Mouse (Mus musculus): ENCODE data around the gene Lck.

Lck gene

DNA sequence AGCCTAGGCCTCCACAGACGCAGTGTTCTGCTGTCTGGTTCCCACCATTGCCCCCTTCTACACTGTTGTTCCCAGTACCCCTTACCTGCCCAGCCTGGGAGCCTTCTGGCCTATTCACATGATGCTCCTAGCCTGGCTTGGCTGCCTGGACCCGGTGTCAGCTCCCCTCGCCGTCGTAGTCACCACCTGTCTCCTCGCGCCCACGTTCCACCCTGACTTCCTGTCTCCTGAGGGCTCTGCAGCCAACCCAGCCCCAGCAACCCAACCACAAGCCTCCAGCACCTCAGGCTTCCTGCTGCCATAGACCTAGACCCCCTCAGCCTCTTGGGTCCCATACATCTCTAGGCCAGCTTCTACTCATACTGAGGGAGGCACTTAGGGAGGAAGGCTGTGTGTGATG, at the start of gene Lck:
Gene Lck, minus strand, starts transcription at position 212 of the 400 bp plus-strand sequence.
- no peak for DNase-seq (ENCODE audit: low spot score)

DNA sequence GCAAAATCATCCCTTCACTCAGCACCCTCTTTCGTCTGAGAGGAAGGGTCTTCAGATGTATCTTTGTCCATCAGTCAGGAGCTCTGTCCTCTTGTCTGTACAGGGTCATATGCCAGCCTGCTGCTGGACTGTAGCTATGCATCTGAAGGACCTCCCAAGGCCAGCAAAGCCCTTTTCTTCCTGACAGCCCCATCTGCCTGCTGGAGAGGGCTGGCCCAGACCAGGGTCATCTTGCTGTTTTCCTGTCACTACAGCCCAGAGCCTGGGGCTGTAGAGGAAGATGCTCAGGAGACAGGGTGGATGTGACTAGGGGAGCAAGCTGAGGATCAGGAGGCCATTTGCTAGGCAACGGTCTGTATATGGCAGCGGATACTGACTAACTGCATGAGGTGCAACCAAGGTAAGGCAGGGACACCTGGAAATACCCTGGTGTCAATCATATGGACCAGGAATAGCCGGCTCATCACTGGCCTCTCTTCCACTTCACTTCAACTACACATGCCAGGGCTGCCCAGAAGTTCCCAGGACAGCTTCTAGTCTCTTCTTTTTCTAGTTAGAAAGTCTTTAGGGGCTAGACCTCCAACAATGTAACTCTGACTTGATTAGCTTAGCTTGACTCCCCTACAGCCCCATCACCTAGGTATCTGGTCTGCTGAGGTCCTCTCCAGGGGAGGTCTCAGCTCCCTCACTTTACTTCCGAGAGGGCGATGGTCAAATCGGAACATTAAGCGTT, 49.5 kb upstream of the Lck start:
- DNase-seq (ENCODE audit: low spot score): no peak

DNA sequence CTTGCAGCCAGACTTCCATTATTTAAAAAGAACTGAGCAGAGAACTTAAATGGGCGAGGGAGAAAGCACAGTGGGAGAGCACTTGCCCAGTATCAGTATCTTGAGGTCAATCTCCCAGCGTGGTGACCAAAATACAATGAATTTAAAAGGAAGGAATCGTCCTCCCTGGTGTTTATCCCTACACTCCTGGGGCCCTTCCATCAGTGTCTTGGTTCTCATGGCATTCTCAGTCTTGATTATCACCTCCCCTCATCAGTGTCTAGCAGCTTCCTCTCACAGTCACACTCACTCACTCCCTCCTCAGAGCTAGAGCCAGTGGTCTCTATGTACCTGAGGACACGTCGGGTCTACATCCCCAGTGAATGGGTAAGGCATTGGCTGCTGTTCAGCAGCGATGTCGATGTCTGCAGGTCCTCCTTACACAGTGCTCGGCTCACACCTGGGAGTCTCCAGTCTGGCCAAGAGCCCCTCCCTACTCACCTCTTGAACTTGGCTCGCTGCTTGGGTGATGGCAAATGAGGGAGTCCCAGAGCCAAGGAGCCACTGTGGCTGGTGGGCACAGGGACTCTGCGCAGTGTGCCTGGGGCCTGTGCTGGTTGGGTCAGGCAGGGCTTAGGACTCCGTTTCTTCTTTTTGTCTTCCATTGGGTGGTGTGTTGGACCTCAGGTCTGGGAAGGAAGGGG, 48.8 kb upstream of the Lck start:
- no peak for DNase-seq (ENCODE audit: low spot score)

DNA sequence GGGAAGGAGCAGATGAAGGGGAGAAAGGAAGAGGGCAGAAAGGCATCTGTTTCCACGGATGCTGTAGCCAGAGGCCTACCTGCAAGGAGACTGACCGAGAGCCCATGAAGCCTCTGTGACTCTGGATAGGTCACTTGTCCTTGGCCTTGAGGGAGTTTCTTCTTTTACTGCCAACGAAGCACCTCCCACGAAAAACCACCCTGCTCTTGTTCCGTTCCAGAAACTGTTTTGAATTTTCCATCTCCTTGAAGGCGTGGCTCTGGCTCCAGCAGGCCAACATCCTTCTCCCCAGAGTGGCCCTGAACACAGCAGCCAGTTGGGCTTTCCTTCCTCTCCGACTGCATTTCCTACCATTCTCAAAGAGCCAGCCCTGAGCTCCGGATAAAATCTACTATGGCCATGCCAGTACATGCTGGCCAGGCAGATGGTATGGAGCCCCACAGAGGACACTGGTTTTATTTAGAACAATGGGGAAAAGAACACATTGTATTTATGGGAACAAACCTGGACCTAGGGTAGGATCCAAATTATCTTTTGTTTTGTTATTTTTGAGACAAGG, 47.9 kb upstream of the Lck start:
- DNase-seq (ENCODE audit: low spot score): no peak

DNA sequence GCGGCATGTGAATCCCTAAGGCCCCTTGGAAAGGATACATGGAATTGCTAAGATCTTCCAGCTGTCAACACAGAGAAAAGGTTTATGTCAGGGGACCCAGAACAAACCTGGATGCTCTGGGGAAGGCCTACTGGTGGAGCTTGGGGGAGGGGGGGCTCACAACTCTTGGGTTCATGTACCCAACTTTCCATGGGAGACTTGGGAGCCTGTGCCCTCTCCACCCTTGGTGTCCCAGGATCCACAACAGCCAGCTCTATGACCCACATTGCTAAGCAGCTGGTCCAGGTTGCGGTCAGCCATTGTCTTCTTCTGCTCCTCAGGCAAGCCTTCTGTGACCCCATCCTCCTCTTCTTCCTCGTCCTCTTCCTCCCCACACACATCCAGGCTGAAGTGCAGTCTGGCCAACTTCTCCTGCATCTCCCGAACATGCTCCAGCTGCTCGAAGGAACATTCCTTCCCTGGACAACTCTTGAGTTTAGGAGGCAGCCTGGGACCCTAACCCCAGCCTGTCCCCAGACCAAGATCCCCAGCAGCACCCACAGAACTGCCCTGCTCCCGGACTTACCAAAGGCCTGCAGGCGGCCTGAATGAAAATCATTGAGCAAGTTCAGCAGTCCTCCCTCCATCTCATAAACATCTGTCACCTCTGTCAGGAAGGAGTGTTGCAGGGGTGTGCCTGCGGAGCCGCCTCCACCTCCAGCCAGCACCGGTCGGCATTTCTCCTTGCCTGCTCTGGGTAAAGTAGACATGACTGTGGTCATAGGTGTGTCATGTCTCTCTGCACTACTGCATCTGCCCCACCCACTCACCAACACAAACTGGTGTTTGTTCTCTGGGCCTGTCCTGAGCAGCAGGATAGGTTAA, 47.2 kb upstream of the Lck start:
- no peak for DNase-seq (ENCODE audit: low spot score)

DNA sequence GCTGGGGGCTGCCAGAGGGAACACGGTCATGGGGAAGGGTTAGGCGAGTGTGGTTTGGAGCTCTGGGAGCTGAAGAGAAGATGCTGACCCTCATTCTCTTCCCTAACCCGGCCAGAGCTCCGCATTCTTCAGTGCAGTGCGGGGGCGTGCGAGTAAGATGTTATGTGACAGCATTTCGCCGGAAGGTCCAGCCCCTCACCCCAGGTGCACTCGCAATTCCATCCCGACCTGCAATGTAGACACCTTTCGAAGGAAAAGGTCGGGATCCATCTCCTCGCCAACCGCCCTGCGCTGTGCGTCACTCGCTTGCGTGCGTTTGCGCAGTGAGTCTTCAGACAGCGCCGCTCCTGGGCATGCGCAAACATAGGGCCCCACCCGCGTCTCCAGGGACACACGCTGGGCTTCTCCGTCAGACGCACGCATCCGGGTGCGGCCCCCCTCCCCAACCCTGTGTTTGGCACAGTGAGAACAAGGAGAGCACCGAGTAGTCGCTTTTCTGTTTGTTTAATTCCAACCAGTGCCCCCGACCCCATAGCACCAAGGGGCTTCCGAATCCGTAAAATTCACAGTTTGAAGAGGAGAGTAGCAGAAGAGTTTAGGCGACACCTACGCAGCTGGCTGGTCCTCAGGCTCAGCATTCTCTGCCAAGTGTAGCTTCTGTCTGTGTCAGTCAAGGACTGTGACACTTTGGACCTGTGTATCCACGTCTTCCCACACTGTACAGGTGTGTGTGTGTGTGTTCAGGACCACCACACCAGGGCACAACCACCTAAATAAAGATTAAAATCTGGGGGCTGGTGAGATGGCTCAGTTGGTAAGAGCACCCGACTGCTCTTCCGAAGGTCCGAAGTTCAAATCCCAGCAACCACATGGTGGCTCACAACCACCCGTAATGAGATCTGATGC, 45.6 kb upstream of the Lck start, which contains the start of gene Iqcc:
Gene Iqcc, minus strand, starts transcription at position 314 of the 906 bp plus-strand sequence.
- peak; percentile 95 for DNase-seq (ENCODE audit: low spot score)

DNA sequence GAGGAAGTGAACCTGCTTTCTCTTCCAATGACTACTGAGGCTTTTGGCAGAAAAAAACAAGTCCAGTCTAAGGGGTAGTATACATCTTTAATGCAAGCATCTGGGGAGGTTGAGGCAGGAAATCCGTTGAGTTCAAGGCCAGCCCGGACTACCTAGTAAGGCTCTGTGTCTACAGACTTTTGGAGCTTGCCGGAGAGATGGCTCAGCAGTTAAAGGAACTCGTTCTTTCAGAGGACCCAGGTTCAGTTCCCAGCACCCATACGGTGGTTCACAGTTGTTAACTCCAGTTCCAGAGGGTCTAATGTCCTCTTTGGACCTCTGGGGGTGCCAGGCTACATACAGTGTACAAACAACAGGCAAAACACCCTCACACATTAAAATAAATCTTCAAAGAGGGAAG, 44.6 kb upstream of the Lck start:
- DNase-seq (ENCODE audit: low spot score): no peak

DNA sequence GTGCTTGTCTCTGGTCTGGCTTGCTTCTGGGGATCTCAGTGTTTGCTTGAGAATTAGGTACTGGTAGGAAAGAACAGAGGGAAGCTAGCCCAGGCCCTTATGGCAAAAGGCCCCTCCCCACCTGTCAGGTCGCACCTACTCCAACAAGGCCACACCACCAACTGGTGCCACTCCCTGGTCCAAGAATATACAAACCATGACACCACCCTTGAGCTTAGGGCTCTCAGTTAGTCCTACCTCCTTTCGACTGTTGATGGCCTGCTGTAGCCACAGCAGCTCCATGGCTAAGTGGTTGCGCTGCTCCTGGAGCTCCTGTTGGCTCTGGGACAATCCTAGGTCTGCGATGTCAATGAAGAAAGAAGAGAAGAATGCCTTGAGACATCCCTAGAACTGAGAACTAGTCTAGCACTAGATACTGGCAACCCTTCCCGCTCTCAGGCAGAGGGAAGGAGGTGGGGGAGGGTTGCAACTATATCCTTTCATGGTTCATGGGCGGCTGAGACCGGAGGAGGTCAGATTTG, 43.7 kb upstream of the Lck start:
- DNase-seq (ENCODE audit: low spot score): no peak

DNA sequence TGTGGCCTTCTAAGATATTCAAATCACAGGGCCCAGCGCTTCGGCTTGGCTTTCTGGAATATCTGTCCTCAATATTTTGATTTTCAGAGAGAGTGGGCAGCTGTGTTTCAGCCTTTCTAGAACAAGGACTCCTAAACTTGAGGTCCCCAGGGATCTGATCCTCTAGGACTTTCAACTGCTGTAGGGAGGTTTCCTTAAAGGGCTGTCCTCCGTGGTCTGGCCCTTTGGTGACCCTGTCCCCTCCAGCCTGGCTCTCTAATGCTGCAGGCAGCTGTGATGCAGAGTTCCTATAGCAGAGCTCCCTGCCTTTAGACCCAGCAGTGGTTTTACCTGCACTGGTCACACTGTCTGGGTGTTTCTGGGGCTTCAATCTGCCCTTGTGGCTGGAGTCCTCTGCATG, 43.2 kb upstream of the Lck start:
- no peak for DNase-seq (ENCODE audit: low spot score)

DNA sequence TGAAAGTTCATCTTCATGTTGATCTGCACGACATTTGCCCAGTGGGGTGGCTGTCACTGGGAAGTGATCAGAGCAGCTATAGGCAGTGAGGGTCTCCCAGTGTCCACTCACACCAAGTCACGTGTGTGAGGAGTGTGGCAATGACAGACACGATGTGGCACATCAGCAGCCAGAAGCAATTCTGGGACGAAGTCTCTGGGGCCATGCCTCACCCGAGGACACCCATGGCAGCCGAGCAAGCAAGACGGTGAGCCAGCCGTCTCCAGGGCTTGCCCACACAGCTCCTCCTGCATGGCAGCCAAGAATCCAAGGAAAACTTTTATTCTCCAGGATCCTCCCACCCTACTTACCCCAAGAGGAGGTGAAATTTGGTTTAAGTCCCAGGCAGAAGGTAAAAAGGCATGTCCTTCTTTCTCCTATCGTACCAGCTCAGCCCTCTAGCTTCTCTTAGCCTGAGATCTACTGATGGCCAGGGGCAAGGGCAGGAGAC, 42.4 kb upstream of the Lck start:
- no peak for DNase-seq (ENCODE audit: low spot score)

DNA sequence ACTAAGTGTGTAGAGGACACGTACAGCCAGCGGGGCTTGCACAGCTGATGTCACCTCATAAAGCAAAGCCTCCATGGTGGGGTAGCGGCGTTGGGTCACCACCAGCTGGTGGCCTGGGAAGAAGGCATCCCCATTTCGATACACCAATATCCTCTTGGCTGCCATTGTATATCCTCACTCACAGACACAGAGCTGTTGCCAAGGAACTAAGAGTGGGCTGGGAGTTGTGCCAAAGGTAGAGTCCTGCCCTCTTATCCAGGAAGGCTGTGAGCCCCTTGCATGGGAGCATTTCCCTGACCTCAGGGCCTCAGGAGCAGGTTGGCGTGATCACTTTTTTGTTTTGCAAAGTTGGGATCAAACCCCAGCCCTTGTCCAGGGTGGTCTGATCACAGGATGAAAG, 40.7 kb upstream of the Lck start, which contains the start of gene Dcdc2b:
Gene Dcdc2b, minus strand, starts transcription at position 165 of the 400 bp plus-strand sequence.
- DNase-seq (ENCODE audit: low spot score): no peak

DNA sequence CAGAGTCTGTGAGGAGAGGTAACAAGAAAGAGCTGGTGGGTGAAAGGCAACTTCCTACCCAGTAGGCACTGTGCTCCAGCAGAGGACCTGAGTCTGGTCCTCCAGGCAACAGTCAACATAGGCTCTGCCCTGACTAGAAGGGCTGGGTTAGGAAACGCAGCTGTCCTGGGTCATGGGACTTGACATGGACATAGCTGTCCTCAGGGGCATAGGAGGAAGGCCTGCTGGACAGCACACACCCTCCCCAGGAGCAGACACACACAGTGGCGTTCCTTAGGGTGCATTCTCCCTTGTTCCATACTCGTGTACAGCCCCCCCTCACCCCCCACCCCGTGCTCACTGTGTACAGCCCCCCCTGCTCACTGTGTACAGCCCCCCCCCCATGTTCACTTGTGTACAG, 37.0 kb upstream of the Lck start:
- DNase-seq (ENCODE audit: low spot score): no peak

DNA sequence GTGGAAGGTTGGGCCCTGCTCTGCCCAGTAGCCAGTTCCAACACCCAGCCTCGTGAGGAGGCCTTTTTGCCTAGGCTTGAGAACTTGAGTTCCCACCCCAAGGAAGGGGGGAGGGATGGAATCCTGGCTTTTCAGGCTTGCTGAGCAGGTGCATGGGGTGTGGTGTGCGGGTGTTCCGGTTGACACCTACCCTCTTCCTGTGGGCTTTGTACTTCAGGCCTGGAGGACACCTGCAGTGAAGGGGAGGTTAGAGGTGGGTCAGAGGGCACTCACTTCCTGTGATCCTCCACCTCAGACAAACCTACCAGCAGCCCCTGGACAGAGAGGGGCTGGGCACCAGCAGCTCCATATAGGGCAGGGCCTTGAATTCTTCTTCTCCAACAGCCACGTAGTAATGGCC, 36.6 kb upstream of the Lck start:
- DNase-seq (ENCODE audit: low spot score): no peak

DNA sequence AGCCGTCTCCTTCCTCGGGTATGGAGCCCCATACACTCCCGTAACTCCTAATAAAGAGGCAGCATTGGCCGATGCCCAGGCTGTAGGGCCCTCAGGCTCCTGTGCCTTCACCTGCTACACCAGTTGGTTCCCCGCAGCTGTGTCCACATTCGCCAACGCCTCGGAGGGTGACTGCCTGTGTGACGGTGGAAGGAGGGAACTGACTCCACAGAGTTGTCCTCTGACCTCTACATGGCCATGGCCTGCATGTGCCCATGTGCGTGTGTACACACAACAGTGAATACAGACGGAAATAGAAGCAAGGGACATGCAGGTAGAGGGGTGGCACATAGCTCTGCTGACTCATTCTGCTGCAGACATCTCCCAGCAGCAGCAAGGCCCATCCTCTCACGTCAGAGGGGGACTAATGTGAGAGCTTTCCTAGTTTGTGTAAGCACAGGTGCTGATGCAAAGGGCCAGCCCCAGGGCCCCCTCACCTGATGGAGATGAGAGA, 35.7 kb upstream of the Lck start:
- DNase-seq (ENCODE audit: low spot score): no peak

DNA sequence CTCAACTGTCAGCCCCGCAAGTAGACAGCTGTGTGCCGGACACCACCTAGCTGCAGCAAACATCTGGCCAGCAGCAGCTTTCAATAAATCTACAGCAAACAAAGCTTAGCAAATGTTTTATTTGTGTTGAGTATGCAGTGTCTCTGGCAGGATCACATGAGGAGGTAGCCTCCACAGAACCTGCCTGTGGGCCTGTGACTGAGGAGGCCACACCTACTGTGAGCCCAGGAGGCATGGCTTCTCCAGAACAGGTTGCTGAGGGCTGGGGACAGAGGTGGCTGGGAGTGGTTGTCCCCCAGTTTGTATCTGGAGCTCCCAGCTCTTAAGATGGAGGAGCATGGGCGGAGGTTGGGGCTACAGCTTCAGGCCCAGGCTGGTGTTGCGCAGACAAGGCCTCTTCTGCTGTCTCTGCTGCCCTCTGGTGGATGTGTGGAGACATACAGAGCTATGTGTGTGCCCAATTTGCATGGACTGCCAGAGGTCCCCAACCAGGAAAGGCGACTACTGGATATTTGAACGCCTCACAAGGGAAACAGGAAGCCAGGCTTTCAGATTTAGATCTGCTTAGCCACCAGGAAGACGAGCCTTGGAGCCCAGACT, 35.1 kb upstream of the Lck start:
- peak; percentile 65 for DNase-seq (ENCODE audit: low spot score)

DNA sequence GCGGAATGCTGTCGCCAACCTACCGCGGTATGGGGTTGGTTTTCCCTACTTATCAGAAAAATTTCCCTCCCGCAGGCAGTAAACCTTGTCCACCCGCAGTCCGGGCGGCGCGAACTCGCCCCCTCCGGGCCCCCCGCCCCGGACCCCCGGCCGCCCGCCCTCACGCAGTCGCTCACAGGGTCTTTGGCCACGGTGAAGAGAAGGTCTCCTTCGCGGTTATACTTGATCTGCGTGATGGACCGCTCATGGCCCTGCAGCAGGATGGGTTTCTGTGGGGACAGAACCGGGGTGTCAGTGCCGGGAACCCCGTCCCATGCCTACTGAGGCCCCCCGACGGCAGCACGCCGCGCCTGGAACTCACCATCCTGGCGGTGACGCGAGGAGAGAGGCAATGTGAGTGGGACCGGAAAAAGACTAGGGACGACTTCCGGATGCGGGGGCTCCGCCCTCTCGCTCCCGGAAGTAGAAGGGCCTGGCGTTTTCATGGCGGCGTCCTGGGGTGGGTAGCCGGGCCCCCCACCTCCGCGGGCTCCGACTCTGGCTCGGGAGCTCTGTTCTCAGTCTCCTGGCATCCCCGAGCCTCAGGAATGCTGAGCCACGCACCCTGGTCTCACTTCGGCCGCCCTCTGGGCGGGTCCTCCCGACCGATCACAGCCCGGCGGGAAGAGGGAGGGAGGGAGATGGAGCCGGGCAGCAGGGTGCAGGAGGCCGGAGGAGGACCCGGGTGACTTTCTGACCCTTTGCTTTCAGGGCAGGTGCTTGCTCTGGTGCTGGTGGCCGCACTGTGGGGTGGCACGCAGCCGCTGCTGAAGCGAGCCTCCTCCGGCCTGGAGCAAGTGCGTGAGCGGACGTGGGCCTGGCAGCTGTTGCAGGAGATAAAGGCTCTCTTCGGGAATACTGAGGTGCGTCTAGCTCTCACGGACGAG, 27.1 kb upstream of the Lck start, which contains the start of the genes Eif3i and Tmem234:
Gene Eif3i, minus strand, starts transcription at position 416 of the 926 bp plus-strand sequence.
Gene Tmem234, plus strand, starts transcription at position 436 of the 926 bp plus-strand sequence.
- DNase-seq (ENCODE audit: low spot score): peak; percentile 81

DNA sequence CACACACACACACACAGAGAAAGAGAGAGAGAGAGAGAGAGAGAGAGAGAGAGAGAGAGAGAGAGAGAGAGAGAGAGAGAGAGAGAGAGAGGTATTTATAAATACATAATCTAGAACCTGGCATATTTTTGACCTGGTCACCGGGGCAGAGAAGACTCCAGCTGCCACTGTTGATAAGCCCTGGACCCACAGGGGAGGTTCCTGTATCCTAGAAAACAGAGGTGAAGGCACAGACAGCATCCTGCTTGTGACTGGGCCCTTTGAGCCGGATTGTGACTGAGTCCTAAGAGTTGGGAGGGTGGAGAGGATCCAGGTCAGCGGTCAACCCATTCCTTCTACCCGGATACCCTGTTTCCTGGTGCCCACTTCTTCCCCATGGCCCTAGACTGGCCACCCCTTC, 15.4 kb upstream of the Lck start:
- no peak for DNase-seq (ENCODE audit: low spot score)

DNA sequence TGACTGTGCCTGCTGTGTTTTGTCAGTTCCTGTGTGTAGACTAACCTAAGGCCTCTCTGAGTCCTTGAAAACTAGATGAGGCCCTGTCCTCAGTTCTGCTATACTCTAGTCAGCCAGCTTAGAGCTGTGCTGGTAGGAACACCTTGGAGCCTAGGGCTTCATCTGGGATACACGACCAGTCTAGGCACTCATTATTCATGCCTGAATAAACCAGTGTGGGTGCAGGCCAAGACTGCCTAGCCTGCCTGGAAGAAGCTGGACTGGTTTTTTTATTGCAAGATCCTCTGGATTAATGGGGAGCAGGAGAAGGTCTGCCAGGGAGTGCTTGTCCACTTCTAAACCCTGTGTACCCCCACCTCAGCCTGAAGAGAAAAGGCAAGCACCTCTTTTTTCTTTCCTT, 13.5 kb upstream of the Lck start:
- DNase-seq (ENCODE audit: low spot score): no peak

DNA sequence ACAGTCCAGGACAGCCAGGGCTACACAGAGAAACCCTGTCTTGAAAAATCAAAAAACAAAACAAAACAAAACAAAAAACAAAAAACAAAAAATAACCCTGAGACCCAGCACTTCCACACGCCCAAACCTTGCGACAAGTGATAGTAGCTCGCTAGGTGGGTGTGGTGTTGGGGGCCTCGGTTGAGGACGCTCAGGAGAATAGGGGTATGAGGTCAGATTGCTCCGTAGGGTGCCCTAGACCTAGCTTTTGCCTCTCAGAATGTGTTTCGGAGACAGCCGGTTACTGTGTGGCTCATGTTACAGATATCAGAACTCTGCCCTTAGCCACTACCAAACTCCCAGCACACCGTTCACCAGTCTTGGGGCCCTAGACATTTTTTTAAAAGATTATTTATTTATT, 12.3 kb upstream of the Lck start:
- no peak for DNase-seq (ENCODE audit: low spot score)
